Mouse (Mus musculus): Measurements from ENCODE around the gene Olfr155.

Olfr155 gene

GRCm38 (mm10) chr4:43897209-43897608 lies 45.8 kb downstream of the Olfr155 start:
- no peak for DNase-seq (ENCODE audit: low spot score)

GRCm38 (mm10) chr4:43899197-43899596 lies 47.8 kb downstream of the Olfr155 start:
- no peak for DNase-seq (ENCODE audit: low spot score)

GRCm38 (mm10) chr4:43903690-43904089 lies 52.3 kb downstream of the Olfr155 start:
- DNase-seq (ENCODE audit: low spot score) = no peak

DNA sequence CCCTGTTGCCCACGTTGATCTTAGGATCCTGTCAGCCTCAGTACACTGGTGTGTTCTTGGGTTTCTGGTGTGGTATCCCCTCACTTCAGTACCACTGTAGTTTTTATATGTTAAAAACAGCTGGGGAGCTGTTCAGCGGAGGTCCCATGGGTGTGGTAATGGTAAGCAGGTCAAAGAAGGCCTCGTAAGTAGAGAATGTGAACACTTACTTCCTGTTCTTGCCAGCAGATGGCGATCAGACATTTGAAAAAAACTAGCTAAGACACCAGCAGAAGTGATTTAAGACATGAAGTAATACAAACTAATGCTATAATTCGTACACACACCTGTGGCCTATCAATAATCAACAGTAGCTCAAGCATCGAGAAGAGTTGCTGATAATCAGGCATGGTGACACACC lies 55.1 kb downstream of the Olfr155 start:
- peak; percentile 39 for DNase-seq (ENCODE audit: low spot score)
